Comparison of ENCODE assay signal across 15 mouse cellular contexts in the genomic region with DNA sequence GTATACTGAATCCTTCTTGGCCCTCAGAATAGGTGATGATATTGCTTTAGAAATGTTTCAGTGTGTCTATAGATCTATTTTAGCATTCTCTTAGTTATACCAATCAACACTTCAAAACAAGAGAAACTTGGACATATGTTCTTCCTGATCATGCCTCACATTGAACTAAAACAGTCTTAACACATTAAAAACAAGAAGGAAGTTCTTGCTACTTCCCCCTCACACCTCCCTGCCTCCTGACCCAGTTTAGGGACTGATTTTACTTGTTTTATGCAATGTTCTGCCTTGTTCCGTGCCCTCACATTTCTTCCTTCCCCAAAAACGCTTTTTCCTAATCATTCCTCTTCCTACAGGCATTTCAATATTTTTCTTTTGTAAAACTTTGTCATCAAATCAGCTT.
A peak's percentile ranks its signal among the peaks of the same experiment; 100 is the strongest.
DNase-seq lines count a peak whose midpoint lies in the region.
"Had no signal": no experiment of that assay in that cellular context is flagged by ENCODE, and none has a peak within 500 bp of the region (broad histone marks: within the 10 kb centered on the region; RNA-seq: fewer than 3 reads in every experiment).

No protein-coding gene starts in this region.

- intact Hi-C loops in left cerebral cortex, postnatal 36 days (cut with DNase I) = no loop called here

- DNase-seq in frontal cortex, postnatal 36 days (ENCODE audit: low spot score in 2 of 2) = peak; percentile 26 to 49
- DNase-seq in frontal cortex, postnatal 14 days (ENCODE audit: low spot score in 2 of 2) = no peak
- peak; percentile 22 to 35 for DNase-seq in right cerebral cortex, adult 2 months (ENCODE audit: low spot score in 2 of 2)
- no peak for DNase-seq in right cerebral cortex, postnatal 10 days (ENCODE audit: low spot score in 2 of 2)
- DNase-seq in left cerebral cortex, postnatal 36 days (ENCODE audit: low spot score in 2 of 2) = peak; percentile 6 to 7
- no peak for DNase-seq in B cell, adult 2 months
- DNase-seq: adrenal gland, adult 8-10 months; adrenal gland, postnatal 36 days; cerebellum, adult 11 months; cerebellum, adult 8-10 months; cerebellum, postnatal 14 days; embryo, embryonic 11 days; gastrocnemius, postnatal 10 days; heart, adult 18-20 months; heart, postnatal 10 days had no signal

Comparison
In these comparisons a context has a peak if more than half of its experiments do, and no peak if none do; other contexts are left out.
1. DNase-seq: peak in frontal cortex, postnatal 36 days (2 of 2), right cerebral cortex, adult 2 months (2 of 2) and left cerebral cortex, postnatal 36 days (2 of 2); none in frontal cortex, postnatal 14 days (0 of 2), right cerebral cortex, postnatal 10 days (0 of 2) and B cell, adult 2 months (0 of 2).